Mouse (Mus musculus) megakaryocyte, embryonic 14.5 days (primary cell): ENCODE data around the gene Emp1.

ENCODE experiments used
- FLI1 ChIP-seq: IDR thresholded peaks from 2 replicates; pipeline ENCODE4 v1.6.1; 2012; ENCODE audit warnings: low read length, inconsistent platforms, mixed read lengths
- GATA1 ChIP-seq: IDR thresholded peaks from 3 replicates; pipeline ENCODE4 v1.6.1; 2012; ENCODE audit warnings: mixed read lengths, low read length, inconsistent platforms, borderline replicate concordance

DNA sequence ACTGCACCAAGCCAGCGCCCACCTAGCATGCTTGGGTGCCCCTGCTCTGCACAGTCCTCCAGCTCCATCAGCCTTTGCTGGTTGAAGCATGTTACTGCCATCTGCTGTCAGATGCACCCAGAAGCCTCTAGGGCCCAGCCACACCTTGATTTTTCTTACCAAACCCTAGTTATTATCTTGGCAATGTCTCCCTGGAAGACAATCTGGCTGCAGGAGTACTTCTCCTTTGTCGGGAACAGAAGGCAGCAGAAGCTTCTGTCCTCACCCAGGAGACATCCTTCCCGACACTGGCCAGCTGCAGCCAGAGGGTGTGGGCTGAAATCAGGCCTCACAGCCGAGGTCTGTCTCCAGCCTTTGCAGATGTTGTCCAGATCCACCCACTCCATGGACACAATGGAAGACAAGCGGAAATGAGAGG, 7.2 kb downstream of the Emp1 start:
- no peak for TF ChIP-seq GATA1
- TF ChIP-seq FLI1, result no peak
